Mouse (Mus musculus) v-Abl transformed pro-B cells (cell line): ENCODE results near the gene Ptpn14.

Experiments used
- in situ Hi-C, 2 experiments: fragments of 400-800 bp; cut with MboI; formaldehyde crosslinking; loops; one replicate each; pipeline ENCODE4 v1.15.1; 2025; ENCODE audit not compliant: unreplicated experiment in 2 of 2

Gene Ptpn14

DNA sequence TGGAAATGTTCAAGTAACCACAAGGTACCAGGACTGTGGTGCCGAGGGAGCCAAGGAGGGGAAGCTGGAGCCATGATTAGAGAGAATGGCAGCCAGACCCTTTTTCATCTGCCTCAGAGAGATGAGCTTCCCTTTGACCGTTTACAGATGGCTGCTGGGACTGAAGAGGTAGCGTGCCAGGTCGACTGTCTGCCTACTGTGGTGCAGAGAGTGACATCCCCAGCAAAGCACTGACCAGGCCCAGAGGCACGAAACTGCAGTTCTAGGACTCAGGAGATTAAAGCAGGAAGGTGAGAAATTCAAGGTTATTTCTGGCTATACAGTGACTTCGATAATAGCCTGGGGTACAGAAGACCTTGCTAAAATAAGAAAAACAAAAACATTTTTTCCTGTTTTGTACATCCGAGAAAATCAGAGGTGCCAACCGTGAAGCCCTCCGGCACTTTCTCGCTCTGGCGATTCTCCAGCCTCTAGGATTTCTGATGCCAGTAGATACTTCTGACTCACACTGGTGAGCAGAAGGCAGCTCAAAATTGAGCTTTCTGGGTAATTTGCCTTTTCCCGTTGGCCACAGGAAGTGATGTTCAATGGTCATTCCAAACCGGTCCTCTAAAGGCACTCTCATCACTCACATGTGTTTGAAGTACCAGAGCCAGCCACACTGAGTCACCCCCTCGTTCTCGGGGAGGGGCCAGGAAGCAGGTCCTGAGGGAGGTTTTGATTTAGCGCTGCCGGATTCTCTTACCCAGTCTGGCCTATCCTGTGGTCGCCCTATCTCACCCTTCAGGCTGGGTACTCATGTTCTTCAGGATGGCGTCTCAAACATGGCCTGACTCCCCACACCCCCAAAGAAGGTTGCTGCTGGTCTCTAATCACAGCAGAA is 11.9 kb upstream of the Ptpn14 start:
- in situ Hi-C loops, result no loop called here

DNA sequence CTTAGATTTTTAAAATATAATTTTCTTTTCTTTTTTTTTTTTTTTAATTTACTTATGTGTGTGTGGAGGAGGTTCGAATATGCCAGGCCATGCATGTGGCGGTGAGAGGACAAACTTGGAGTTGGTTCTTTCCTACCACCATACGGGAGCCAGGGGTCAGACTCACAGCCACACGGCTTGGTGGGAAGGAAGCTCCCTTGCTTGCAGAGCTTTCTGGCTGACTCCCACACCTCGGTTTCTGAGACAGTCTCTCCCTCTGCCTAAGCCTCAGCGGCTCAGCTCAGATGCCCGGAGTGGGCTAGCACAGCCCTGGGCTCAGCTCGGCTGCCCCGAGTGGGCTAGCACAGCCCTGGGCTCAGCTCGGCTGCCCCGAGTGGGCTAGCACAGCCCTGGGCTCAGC is 10.5 kb upstream of the Ptpn14 start:
- in situ Hi-C loops, result no loop called here

DNA sequence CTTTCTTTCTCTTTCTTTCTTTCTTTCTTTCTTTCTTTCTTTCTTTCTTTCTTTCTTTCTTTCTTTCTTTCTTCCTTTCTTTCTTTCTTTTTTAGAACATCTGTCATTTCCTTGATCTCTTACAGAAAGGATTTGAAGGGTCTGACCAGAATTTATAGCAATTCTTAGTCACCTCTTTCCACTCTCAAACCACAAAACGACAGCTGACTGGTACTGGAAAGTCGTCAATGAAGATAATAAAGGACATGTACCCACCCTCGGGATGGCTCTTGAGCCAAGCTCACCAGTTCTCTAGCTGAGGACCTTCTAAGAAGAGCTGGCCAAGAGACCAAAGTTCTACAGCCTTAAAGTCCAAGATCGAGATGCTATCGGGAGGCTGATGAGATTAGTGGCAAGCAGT is 9.5 kb upstream of the Ptpn14 start:
- in situ Hi-C loops, result no loop called here

DNA sequence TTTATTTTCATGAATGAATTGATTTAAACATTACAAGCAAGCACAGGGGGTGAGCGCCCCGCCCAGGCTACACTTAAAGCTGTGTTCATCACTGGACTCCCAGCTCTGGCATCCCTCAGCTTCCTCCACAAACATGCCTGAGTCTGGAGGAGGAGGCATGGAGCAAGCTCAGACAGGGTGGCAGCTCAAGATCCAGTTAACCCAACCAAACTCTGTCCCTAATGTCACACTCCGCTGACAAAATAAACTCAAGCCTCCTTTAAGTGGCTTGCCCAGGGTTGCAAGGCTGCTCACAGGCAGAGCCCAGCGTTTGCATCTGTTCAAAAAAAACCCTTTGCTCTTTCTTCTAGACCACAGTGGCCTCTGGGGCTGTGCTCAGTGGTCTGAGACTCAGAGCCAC is 1.9 kb upstream of the Ptpn14 start:
- in situ Hi-C loops, result loop anchor here in 1 of 2 experiments (5.0 kb wide), 1 partner anchor 66 kb away; no protein-coding TSS in a partner anchor

DNA sequence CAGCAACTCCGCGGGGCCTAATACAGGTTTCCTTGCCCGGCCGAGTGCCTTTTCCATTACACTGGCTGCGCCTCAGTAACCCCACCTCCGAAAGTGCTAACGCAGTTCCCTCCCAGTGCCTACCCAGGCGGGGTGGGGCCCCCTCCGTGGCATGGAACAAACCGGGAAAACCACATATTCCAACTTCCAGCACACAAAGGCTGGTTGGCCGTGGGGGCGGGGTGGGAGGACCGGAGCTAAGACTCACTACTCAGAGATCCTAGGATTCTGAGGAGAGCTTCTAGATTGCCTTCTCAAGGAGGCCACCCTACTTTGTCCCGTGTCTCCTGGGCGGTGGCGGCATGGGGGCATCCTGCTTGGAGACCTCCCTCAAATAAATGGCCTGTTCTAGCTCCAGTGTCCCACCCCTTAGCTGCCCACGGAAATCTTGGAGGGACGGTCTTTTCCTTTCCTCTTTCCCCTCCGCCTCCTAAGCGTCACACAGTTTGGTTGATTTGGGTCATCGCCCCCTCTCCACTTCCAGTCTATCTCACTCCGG is 653 bp upstream of the Ptpn14 start:
- in situ Hi-C loops, result loop anchor here in 1 of 2 experiments (5.0 kb wide), 1 partner anchor 65 kb away; no protein-coding TSS in a partner anchor

DNA sequence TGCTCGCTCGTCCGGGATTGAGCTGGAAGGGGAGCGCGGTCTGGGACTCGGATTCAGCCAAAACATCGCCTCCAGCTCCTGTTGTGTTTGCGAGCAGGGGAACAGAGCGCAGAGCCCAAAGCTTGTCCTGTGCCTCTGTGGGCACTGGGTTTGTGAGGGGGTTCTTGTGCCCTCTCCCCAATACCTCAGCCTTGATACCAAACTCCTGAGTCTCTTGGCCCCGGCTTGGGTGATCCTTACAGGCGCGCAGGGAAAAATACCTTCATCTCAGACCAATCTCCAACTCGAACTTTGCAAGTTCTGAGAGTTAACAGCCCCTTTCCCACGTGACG is 682 bp downstream of the Ptpn14 start:
- in situ Hi-C loops, result loop anchor here in 1 of 2 experiments (5.0 kb wide), 1 partner anchor 64 kb away; no protein-coding TSS in a partner anchor

DNA sequence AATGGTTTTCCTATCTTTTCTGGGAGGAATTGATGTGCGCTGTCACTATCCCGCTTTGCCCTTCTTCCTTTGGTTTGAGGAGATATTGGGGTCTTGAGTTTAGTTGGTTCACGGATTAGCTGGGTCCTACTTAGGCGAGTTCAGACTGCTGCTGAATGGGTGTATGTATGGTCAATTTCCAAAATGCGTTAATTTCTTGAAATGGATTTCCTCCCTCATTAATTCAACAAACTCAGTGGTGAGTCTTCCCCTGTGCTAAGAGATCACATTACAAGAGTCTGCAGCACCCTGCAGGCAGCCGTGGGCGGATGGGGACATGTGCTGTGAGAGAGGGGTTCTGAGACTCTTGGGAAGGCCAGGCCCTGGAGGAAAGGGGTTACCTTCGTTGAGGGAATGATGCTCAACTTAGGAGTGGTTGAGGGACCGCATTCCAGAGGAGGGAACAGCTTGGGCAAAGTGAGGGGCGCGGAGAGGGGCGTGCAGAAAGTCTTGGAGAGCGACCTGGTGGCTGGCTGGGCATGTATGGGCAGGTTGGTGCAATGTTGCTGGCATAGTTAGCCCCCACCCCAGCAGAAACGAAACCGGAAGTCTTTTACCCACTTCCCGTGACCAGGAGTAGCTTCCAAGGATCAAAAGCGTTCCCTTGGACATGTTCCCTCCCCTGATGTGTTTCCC is 1.2 kb downstream of the Ptpn14 start:
- in situ Hi-C loops, result loop anchor here in 1 of 2 experiments (5.0 kb wide), 1 partner anchor 63 kb away; no protein-coding TSS in a partner anchor

DNA sequence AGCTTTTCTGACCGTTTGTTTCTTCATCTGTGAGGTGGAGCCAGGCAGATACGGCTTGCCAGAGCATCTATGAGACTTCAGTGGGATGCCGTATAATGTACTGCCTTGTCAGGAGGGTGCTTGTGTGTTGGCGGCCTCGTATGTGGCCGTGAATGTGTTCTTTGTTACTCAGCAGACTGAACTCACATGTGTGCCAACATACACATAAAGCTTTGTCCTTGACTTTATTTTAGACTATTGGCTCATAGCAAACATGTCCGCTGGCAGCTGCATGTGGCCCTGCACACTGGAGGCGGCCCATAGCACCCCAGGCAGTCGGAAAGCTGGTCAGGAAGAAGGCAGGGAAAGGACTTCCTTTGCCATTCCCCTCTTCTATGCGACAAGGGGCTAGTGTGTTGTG is 3.6 kb downstream of the Ptpn14 start:
- in situ Hi-C loops, result no loop called here

DNA sequence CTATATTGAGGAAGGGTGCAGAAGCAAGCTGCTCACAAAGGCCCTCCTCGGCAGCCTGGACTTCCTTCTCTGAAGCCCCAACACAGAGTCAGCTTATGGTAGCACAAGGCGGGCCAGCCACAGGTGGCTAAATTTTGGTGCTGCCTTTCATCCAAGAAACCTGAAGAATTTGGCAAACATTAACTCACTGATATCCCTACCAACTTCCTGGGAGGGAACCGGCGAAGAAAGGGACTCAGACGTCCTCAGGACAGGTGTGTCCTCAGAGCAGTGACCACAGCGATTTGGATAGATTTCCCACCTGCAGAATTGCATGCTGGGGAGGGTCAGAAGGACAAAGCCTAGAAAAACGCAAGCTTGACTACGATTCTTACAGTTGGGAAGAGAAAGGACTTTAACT is 4.1 kb downstream of the Ptpn14 start:
- in situ Hi-C loops, result no loop called here

DNA sequence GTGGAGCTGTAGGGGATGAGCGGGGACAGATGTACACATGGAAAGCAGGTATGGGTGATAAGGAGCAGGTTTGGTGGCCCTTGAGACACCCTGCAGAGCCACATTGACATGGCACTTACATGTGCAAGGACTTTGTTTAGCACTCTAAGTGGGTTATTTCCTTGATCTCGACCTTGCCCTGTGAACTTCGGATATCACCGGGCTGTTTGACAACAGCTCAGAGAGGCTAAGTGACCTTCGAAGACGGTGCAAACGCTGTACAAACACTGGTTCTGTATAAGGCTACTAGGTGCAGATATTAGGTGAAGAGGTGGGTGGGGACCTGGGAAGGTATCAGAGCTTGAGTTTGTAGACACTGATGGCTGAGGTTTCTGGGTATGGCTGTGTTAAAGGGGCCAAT is 12.0 kb downstream of the Ptpn14 start:
- in situ Hi-C loops, result no loop called here

DNA sequence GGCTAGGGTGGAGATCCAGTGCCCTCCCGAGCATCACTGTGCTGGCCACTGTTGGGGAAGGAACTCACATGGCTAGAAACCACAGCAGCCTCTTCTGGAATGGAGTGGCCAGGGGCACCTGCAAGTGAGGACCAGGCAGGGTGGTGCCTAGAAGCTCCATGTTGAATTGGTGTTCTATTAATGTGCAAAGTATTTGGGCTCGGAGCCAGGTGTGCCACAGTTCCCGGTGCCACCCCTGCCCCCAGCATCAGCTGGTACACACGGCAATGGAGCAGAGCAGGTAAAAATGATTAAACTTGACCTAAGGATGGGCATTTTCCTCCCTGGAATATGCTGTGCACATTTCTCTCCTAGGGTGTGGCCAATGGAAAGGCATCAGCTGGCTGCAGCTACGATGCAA is 14.0 kb downstream of the Ptpn14 start:
- in situ Hi-C loops, result no loop called here

DNA sequence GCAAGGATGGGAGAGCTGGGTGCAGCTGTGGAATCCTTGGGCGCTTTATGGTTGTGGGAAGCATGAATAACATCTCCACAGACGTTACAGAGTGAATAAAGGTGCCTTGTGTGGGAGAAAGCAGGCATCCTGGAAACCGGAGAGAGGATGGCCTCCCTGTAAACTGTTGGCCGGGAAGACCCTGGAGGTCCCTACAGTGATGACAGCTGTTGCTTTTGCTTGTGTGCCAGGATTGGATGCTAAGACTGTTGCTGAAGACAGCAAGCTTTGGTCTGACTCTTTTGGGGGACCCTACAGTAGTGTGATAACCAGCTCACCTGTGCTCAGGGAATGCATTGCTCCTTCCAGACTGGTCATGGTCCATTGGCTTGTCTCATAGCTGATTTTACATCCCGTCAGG is 15.1 kb downstream of the Ptpn14 start:
- in situ Hi-C loops, result no loop called here

DNA sequence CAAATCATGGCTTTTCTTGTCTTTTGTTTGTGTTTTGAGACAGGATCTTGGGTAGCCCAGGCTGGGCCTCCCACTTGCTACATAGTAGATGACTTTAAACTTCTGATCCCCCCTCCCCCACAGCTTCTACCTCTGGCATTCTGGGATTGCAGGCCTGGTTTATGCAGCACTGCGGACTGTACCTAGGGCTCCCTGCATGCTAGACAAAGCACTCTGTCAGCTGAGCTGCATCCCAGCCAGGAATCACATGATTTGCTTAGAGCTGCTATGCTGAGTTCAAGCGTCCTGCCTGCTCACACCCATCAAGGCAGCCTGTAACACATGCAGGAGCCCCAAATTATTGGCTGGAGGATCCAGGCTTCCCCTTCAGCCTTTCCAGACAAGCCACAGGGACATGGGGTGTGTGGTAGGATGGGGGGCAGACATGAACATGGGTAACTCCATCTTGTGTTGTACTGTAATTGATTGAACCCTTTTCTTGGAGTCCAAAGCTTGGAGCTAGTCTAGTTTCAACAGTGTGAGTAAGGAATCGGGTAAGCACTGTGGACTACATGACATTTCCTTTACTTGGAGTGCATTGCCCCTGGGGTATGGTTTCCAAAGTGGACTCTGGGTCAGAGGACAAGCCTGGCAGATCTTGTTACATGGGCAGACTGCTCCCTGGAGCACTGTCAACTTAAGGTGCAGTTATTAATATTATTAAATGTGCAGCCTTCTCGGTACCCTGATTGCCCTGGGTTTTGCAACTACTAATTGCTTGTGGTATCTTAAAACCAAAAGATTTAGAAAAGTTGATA is 17.0 kb downstream of the Ptpn14 start:
- in situ Hi-C loops, result no loop called here

DNA sequence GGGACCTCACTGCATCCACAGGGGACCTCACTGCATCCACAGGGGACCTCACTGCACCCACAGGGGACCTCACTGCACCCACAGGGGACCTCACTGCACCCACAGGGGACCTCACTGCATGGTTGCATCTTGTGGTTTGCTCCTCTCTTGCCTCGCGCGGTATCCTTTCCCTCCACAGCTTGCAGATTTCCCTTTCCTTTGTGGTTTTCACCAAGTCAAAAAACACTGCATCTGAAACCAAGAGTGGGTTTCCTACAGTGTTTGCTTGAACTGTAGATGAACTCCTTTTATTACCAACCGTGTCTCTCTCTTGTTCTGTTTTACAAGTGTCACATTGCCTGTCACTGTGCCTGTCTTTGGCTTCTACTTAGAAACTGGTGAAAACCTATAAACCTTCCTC is 18.5 kb downstream of the Ptpn14 start:
- in situ Hi-C loops, result no loop called here

DNA sequence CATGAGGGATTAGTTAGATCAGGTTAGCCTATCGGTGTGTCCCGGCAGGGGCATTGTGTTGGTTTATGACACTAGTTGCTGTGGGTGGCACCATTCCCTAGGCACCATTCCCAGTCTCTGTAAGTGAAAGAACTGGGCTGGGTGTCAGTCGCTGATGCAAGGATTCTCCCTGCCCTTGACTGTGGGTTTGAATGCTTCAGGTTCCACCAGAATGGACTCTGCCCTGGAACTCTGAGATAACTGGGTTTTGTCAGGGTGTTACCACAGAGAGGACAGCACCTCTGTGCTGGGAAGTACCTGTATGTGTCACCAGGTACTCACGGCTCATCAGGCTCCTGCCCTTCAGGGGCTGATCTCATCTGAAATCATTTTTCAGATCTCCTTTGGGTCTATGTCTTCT is 21.7 kb downstream of the Ptpn14 start:
- in situ Hi-C loops, result no loop called here

DNA sequence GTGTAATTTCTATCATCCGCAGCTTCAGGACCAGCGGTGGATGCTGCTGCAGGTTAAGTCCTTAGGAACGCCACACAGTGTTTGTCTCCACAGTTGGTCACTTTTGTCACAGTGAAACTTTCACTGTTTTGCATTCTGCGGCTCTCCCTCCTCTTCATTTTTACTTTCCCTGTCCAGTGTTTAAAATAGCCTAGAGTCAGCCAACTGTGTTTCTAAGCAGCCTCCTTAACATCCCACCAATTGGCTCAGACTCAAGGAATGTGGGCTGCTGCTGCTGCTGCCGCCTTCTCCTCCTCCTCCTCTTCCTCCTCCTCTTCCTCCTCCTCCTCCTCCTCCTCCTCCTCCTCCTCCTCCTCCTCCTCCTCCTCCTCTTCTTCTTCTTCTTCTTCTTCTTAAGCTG is 22.2 kb downstream of the Ptpn14 start:
- in situ Hi-C loops, result no loop called here

DNA sequence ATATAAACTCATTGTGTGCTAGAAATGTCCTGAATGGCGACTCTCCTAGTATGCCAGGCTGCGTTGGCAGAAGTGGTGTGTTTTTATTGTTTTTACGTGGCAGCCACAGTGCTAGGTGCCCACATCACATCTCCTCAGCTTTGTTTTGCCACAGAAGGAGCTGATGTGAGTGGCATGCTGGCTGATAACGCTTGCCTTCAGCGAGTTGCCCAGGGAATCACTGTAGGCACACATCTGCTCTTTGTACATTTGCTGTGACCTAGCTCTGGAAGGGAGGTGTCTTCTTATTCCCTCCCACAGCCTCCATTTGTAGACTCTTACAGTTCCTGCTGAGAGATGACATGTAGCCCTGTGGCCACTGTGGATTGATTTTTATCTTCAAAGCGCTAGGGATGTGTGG is 24.2 kb downstream of the Ptpn14 start:
- in situ Hi-C loops, result no loop called here

DNA sequence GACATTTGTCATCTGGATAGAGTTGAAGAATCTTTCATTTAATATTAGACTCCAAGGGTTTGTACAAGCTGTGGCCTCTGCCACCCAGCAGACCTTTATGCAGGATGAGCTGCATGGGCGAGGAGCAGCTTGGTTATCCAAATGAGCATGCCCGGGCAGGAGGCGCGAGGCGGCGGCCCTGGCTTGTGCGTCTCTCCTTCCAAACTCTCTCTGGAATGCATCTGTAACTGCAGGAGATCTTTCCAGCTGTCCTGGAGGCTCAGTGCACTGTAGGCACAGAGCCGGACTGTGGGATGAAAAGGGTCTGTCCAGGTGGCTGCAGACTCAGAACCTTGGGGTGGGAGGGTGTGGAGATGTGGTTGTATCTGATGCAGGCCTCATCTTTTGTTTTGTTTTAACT is 27.0 kb downstream of the Ptpn14 start:
- in situ Hi-C loops, result no loop called here

DNA sequence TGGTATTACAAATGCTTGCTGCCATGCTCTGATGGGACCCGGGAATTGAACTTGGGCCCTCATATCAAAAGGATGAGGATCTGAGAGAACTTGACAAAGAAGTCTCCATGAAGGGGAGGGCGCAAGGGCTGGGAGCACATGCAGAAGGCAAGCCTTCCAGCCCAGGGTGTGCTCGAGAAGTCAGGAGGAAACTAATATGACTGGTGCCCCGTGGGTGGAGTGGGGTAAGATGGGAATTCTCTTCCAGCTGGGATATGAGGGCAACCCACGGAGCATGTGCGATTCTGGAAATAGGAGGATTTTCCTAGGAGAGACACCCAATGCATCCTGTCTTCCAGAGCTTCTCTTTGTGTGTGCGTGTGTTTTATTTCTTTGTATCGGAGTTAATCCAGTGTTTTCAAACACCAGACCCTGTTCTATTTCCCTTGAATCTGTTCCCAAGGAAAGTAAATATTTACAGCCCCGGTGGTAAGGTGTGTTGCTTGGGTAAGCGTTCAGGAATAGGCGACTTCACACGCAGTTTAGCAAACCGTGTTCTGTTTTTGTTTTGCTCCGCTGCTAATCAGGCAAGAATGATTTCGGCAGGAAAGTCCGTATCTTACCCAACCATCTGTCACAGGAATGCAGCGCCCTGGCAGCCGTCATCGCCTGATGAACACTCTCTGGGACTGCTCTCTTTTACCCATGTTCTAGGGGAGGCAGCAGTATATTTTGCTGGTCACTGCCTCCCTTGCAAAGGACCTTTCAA is 28.4 kb downstream of the Ptpn14 start:
- in situ Hi-C loops, result no loop called here

DNA sequence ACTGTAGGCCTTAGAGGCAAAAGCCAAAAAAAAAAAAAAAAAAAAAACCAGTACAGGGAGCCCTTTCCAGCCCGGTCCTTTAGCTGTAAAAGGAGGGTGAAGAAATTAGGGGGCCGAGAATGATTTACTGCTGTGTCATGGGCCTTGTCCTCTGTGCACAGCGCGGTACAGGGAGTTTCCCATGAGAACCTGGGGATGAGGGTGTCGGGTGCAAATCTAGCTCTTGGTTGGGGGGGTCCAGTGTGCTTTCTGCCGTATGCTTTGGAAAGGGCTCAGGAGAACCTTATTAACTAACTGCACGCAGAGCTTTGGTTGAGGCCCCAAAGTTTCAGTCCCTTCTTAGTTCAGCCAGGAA is 29.0 kb downstream of the Ptpn14 start:
- in situ Hi-C loops, result no loop called here
